Mouse (Mus musculus): ENCODE data around the gene 4930402H24Rik.

4930402H24Rik gene

GRCm38 (mm10) chr2:130905751-130906583 lies at the start of gene 4930402H24Rik, which contains the start of gene Atrn:
TSS of gene 4930402H24Rik (minus strand) at chr2:130906406.
TSS of gene Atrn (plus strand) at chr2:130906495.
- peak; percentile 80 for DNase-seq (ENCODE audit: low read depth, low spot score)

GRCm38 (mm10) chr2:130950548-130950947 lies 44.3 kb upstream of the 4930402H24Rik start:
- DNase-seq (ENCODE audit: low read depth, low spot score): peak; percentile 59

GRCm38 (mm10) chr2:130949781-130950180 lies 43.6 kb upstream of the 4930402H24Rik start:
- DNase-seq (ENCODE audit: low read depth, low spot score): no peak

GRCm38 (mm10) chr2:130932865-130933264 lies 26.7 kb upstream of the 4930402H24Rik start:
- DNase-seq (ENCODE audit: low read depth, low spot score): no peak

GRCm38 (mm10) chr2:130929994-130930393 lies 23.8 kb upstream of the 4930402H24Rik start:
- no peak for DNase-seq (ENCODE audit: low read depth, low spot score)

- DNase-seq (ENCODE audit: low read depth, low spot score): no peak
Measured at GRCm38 (mm10) chr2:130928530-130928929, 22.3 kb upstream of the 4930402H24Rik start.

GRCm38 (mm10) chr2:130928031-130928430 lies 21.8 kb upstream of the 4930402H24Rik start:
- DNase-seq (ENCODE audit: low read depth, low spot score): no peak

- DNase-seq (ENCODE audit: low read depth, low spot score): no peak
Measured at GRCm38 (mm10) chr2:130924950-130925349, 18.7 kb upstream of the 4930402H24Rik start.

- DNase-seq (ENCODE audit: low read depth, low spot score): no peak
Measured at GRCm38 (mm10) chr2:130919062-130919593, 12.9 kb upstream of the 4930402H24Rik start.

- no peak for DNase-seq (ENCODE audit: low read depth, low spot score)
Measured at GRCm38 (mm10) chr2:130917686-130918085, 11.5 kb upstream of the 4930402H24Rik start.

- no peak for DNase-seq (ENCODE audit: low read depth, low spot score)
Measured at GRCm38 (mm10) chr2:130916521-130917147, 10.4 kb upstream of the 4930402H24Rik start.

GRCm38 (mm10) chr2:130914873-130915272 lies 8.7 kb upstream of the 4930402H24Rik start:
- DNase-seq (ENCODE audit: low read depth, low spot score): no peak

- DNase-seq (ENCODE audit: low read depth, low spot score): no peak
Measured at GRCm38 (mm10) chr2:130911691-130912090, 5.5 kb upstream of the 4930402H24Rik start.

GRCm38 (mm10) chr2:130906584-130907315 lies 544 bp upstream of the 4930402H24Rik start:
- no peak for DNase-seq (ENCODE audit: low read depth, low spot score)

GRCm38 (mm10) chr2:130898783-130899182 lies 7.4 kb downstream of the 4930402H24Rik start:
- DNase-seq (ENCODE audit: low read depth, low spot score): no peak

GRCm38 (mm10) chr2:130897856-130898255 lies 8.3 kb downstream of the 4930402H24Rik start:
- DNase-seq (ENCODE audit: low read depth, low spot score): no peak

GRCm38 (mm10) chr2:130896944-130897343 lies 9.3 kb downstream of the 4930402H24Rik start:
- no peak for DNase-seq (ENCODE audit: low read depth, low spot score)

- DNase-seq (ENCODE audit: low read depth, low spot score): no peak
Measured at GRCm38 (mm10) chr2:130887456-130887855, 18.8 kb downstream of the 4930402H24Rik start.

- DNase-seq (ENCODE audit: low read depth, low spot score): no peak
Measured at GRCm38 (mm10) chr2:130886983-130887382, 19.2 kb downstream of the 4930402H24Rik start.

GRCm38 (mm10) chr2:130877376-130877775 lies 28.8 kb downstream of the 4930402H24Rik start:
- DNase-seq (ENCODE audit: low read depth, low spot score): no peak

GRCm38 (mm10) chr2:130870916-130871315 lies 35.3 kb downstream of the 4930402H24Rik start:
- DNase-seq (ENCODE audit: low read depth, low spot score): no peak

- no peak for DNase-seq (ENCODE audit: low read depth, low spot score)
Measured at GRCm38 (mm10) chr2:130862091-130862490, 44.1 kb downstream of the 4930402H24Rik start.

Data from c-Kit-negative CD71-positive TER-119-positive erythroid progenitor cells, embryonic 14.5 days (primary cell).